Mouse (Mus musculus) ES-E14 (cell line): ENCODE data around the gene Clint1. TPM values are rescaled to one million over a fixed set of nuclear protein-coding genes. Genes with fewer than 3 reads are reported as not detected.

Source experiments
- DNase-seq: peaks from one replicate; pipeline ENCODE4 v3.0.0-alpha.2; 2013; ENCODE audit warnings: low read depth, low spot score
- H3K27ac ChIP-seq: 2 replicates; pipeline ENCODE4 v1.5.1; 2012; ENCODE audit warnings: low read depth, mild to moderate bottlenecking, low read length, moderate library complexity, mixed read lengths; ENCODE audit not compliant: poor library complexity, insufficient read depth, severe bottlenecking
- H3K36me3 ChIP-seq: 2 replicates; pipeline ENCODE4 v1.6.1; 2012; ENCODE audit warnings: mild to moderate bottlenecking, low read length, moderate library complexity, mixed read lengths; ENCODE audit not compliant: control insufficient read depth, poor library complexity, insufficient read depth, severe bottlenecking
- H3K4me1 ChIP-seq, 2 experiments: fragments of 150-350 bp in 1 of 2; sonication (generic) in 1 of 2; 2 replicates each; pipeline ENCODE4 v1.6.1; 2012; ENCODE audit warnings: low read length in 2 of 2, mild to moderate bottlenecking in 1 of 2, mixed read lengths in 1 of 2; ENCODE audit not compliant: control insufficient read depth in 2 of 2, insufficient read depth in 2 of 2, poor library complexity in 1 of 2
- H3K4me3 ChIP-seq, 2 experiments: fragments of 150-350 bp in 1 of 2; sonication (generic) in 1 of 2; 2 replicates each; pipeline ENCODE4 v1.5.1; 2012; ENCODE audit warnings: low read length in 2 of 2, low read depth in 1 of 2, mild to moderate bottlenecking in 1 of 2, mixed read lengths in 1 of 2; ENCODE audit not compliant: insufficient read depth in 1 of 2, poor library complexity in 1 of 2, severe bottlenecking in 1 of 2
- H3K9ac ChIP-seq: 2 replicates; pipeline ENCODE4 v1.6.1; 2012; ENCODE audit warnings: low read depth, mild to moderate bottlenecking, low read length, mixed read lengths; ENCODE audit not compliant: poor library complexity, insufficient read depth, severe bottlenecking
- H3K9me3 ChIP-seq: fragments of 150-350 bp; sonication (generic); 2 replicates; pipeline ENCODE4 v1.6.1; 2012; ENCODE audit warnings: low read depth, mild to moderate bottlenecking, low read length; ENCODE audit not compliant: control insufficient read depth, insufficient read depth
- CHD2 ChIP-seq: IDR thresholded peaks from 2 replicates; pipeline ENCODE4 v1.6.1; 2014; ENCODE audit warnings: mild to moderate bottlenecking, low read depth, low read length, inconsistent platforms
- HCFC1 ChIP-seq: IDR thresholded peaks from 2 replicates; pipeline ENCODE4 v1.6.1; 2012; ENCODE audit warnings: low read length, inconsistent platforms, borderline replicate concordance; ENCODE audit not compliant: insufficient read depth
- MAFK ChIP-seq: IDR thresholded peaks from 2 replicates; pipeline ENCODE4 v1.6.1; 2014; ENCODE audit warnings: mild to moderate bottlenecking, low read depth, low read length, inconsistent platforms; ENCODE audit not compliant: insufficient read depth
- ZC3H11A ChIP-seq: IDR thresholded peaks from 2 replicates; pipeline ENCODE4 v1.6.1; 2012; ENCODE audit warnings: low read depth, mild to moderate bottlenecking, inconsistent platforms, low read length, borderline replicate concordance
- ZNF384 ChIP-seq: IDR thresholded peaks from 2 replicates; pipeline ENCODE4 v1.6.1; 2012; ENCODE audit warnings: low read depth, low read length, inconsistent platforms
- in situ Hi-C, 2 experiments: fragments of 600-800 bp; cut with MboI; formaldehyde crosslinking; loops; one replicate each; pipeline ENCODE4 v1.15.1; 2025; ENCODE audit warnings: low sequenced_read_pairs in 2 of 2, inconsistent platforms in 1 of 2; ENCODE audit not compliant: unreplicated experiment in 2 of 2
- total RNA-seq: library from RNA; depleted of rRNA; stranded (reverse); fragments of 300-350 nt; gene quantifications from 2 replicates; pipeline ENCODE4 v1.2.3, GENCODE M21; 2012

The Clint1 gene
- total RNA-seq, 1 experiment, result 40.7 TPM

GRCm38 (mm10) chr11:45855407-45856148, 3.7 kb downstream of the Clint1 start:
- Histone ChIP-seq H3K36me3 (peaks cover 8% of the 10 kb centered on the region), H3K4me3 (no peak overlapping the region), H3K27ac (no peak overlapping the region), H3K4me1 (0 out of 4 replicates have a peak, but pooled peaks cover 1 to 3% of the 10 kb centered on the region in 2 experiments), H3K9me3 (no peaks in the 10 kb centered on the region), H3K9ac (peak overlapping the region; percentile 7; the same call in 1 of the 2 replicates)
- in situ Hi-C loops, result no loop called here
- no peak for DNase-seq
- TF ChIP-seq MAFK, result no peak
- TF ChIP-seq CHD2, result no peak
- no peak for TF ChIP-seq ZNF384
- no peak for TF ChIP-seq HCFC1
- no peak for TF ChIP-seq ZC3H11A

GRCm38 (mm10) chr11:45856149-45856516, 4.3 kb downstream of the Clint1 start:
- peaks cover 8% of the 10 kb centered on the region for H3K36me3 ChIP-seq
- in situ Hi-C loops, result no loop called here

DNA sequence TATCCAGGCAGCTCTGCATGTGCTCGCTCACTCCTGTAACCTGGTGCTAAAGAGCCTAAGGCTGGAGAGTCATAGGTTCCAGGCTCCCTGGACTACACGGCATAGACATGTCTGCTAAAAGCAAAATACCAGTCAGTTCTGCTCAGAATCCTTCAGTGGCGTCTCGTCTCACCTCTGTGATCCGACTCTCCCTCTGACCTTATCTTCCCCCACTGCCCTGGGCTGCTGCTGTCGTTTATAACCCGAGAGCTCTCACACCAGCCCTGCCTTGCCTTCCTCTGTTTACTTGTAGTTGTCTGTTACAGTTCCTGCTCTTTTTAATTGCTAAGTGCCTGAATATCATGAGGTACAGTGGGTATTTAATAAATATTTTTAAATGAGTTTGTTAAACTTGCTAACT, 9.5 kb downstream of the Clint1 start:
- in situ Hi-C loops, result no loop called here
- no peaks in the 10 kb centered on the region for H3K4me1 ChIP-seq
- TF ChIP-seq HCFC1, result no peak
- no peak for TF ChIP-seq ZNF384
- no peak for TF ChIP-seq CHD2
- no peak for TF ChIP-seq MAFK
- TF ChIP-seq ZC3H11A, result no peak
- H3K9ac ChIP-seq, result no peak overlapping the region
- no peaks in the 10 kb centered on the region for H3K9me3 ChIP-seq
- peaks cover 2% of the 10 kb centered on the region; the same call in 1 of the 2 replicates for H3K36me3 ChIP-seq
- no peak for DNase-seq
- H3K27ac ChIP-seq, result no peak overlapping the region
- no peak overlapping the region for H3K4me3 ChIP-seq

More at GRCm38 (mm10) chr11:45856149-45856516, 4.3 kb downstream of the Clint1 start:
- Histone ChIP-seq H3K9ac (peak overlapping the region; percentile 7; the same call in 1 of the 2 replicates), H3K4me3 (no peak overlapping the region), H3K27ac (no peak overlapping the region), H3K4me1 (0 out of 4 replicates have a peak, but pooled peaks cover 1 to 3% of the 10 kb centered on the region in 2 experiments), H3K9me3 (no peaks in the 10 kb centered on the region)
- no peak for DNase-seq
- TF ChIP-seq CHD2 (no peak), MAFK (no peak), ZC3H11A (no peak), HCFC1 (no peak), ZNF384 (no peak)

- H3K27ac ChIP-seq, result no peak overlapping the region
- no peak overlapping the region for H3K4me3 ChIP-seq
- DNase-seq, result no peak
- H3K9ac ChIP-seq, result no peak overlapping the region
- in situ Hi-C loops, result no loop called here
- no peaks in the 10 kb centered on the region for H3K9me3 ChIP-seq
- no peak for TF ChIP-seq ZNF384
- H3K36me3 ChIP-seq, result peaks cover 2% of the 10 kb centered on the region; the same call in 1 of the 2 replicates
- no peaks in the 10 kb centered on the region for H3K4me1 ChIP-seq
These were observed 12.6 kb downstream of the Clint1 start for GRCm38 (mm10) chr11:45864409-45864808.
